Mouse (Mus musculus) megakaryocyte progenitor cell, adult 5-6 weeks (primary cell): ENCODE measurements at regions not wholly inside any gene's neighbourhood (a gene's known extent, or its start where the extent isn't known, plus 50 kb on each side); places are given as distances from the start of the nearest gene placed in this dataset.
"Not testable (repeated sequence)": the region's sequence is repeated elsewhere in the genome, so short reads cannot be mapped to it uniquely, and the experiment has no call there.

Experiments used
- ATAC-seq: replicated peaks from 2 replicates; pipeline ENCODE4 v1.8.0; 2016; ENCODE audit warnings: mild to moderate bottlenecking, moderate TSS enrichment, inconsistent platforms; ENCODE audit not compliant: poor library complexity

- not testable (repeated sequence) for ATAC-seq
Measured at GRCm38 (mm10) chr12:20196386-20196785, 242.1 kb downstream of the Gm21863 start.

GRCm38 (mm10) chr12:20196905-20197304 is 242.6 kb downstream of the Gm21863 start:
- not testable (repeated sequence) for ATAC-seq

- ATAC-seq = not testable (repeated sequence)
Measured at GRCm38 (mm10) chr12:20223921-20224320, 269.6 kb downstream of the Gm21863 start.

- ATAC-seq = not testable (repeated sequence)
Measured at GRCm38 (mm10) chr12:20226831-20227230, 272.5 kb downstream of the Gm21863 start.

DNA sequence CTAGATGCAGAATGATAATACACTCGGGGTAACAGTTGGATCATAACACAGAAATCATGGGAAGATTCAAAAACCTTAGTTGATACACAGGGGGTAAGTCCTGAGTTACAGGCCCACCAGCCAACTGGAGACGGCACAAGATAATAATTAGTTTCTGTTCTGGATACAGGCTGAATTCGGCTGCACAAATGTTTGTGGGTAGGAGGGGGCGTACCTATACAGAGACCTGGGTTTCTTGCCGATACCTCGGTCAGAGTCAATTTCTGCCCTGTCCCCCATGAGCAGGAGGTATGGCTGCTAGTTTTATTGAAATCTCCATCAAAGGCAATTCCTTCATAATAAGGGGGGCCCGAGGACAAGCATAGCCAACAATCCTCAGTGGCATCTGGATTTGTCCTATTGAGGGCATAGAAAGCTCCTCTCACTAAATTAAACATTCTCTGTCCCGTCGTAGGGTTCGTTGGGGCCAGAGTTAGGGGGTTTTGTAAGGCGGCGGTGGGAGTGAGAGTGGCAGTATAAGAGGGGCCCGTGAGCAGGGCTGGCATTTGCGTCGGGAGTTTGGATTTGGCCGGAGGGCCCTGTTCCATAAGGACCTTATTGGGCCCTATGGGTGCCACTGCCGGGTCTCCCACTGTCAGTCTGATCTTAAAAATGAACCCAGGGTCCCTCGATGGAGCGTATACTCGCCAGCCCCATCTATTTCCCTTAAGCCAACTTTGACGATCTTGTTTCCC is 273.3 kb downstream of the Gm21863 start:
- ATAC-seq = not testable (repeated sequence)

GRCm38 (mm10) chr12:20228321-20228999 is 274.2 kb downstream of the Gm21863 start:
- not testable (repeated sequence) for ATAC-seq

GRCm38 (mm10) chr12:20229441-20229840 is 275.1 kb downstream of the Gm21863 start:
- not testable (repeated sequence) for ATAC-seq

GRCm38 (mm10) chr12:20230141-20230892 is 276.0 kb downstream of the Gm21863 start:
- ATAC-seq = no peak

DNA sequence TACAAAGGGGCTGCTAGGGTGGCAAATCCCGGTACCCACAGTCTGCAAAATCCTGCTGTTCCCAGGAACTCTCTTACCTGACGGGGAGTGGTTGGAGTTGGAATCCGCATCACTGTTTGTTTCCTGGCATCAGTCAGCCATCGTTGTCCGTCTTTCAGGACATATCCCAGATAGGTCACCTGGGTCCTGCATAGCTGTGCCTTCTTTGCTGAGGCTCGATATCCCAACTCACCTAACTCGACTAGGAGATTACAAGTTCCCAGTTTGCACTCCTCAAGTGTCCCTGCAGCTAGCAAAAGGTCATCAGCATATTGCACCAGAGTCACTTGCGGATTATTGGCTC is 276.6 kb downstream of the Gm21863 start:
- no peak for ATAC-seq

- 0 out of 2 replicates have a peak, but pooled peaks have one; percentile 15 for ATAC-seq
Measured at GRCm38 (mm10) chr12:20231528-20231927, 277.2 kb downstream of the Gm21863 start.

- no peak for ATAC-seq
Measured at GRCm38 (mm10) chr12:20231986-20232541, 277.8 kb downstream of the Gm21863 start.

- ATAC-seq = peak; percentile 34
Measured at GRCm38 (mm10) chr12:20232746-20233453, 278.6 kb downstream of the Gm21863 start.

- peak; percentile 21; the same call in 1 of the 2 replicates for ATAC-seq
Measured at GRCm38 (mm10) chr12:20233454-20233831, 279.1 kb downstream of the Gm21863 start.

- peak; percentile 41; the same call in 1 of the 2 replicates for ATAC-seq
Measured at GRCm38 (mm10) chr12:20233871-20234307, 279.6 kb downstream of the Gm21863 start.
